Mouse (Mus musculus) small intestine, adult 2 months (tissue): ENCODE measurements at regions not wholly inside any gene's neighbourhood (a gene's known extent, or its start where the extent isn't known, plus 50 kb on each side); places are given as distances from the start of the nearest gene placed in this dataset.

Experiments used
- CTCF ChIP-seq: fragments of 200-500 bp; IDR thresholded peaks from 2 replicates; pipeline ENCODE4 v1.5.1; 2012; ENCODE audit warnings: low read depth, mild to moderate bottlenecking, control low read depth, inconsistent platforms, low read length, moderate library complexity, mixed read lengths; ENCODE audit not compliant: insufficient replicate concordance, insufficient read length; ENCODE audit errors: extremely low read depth
- POLR2A ChIP-seq: fragments of 200-500 bp; IDR thresholded peaks from 2 replicates; pipeline ENCODE4 v1.6.1; 2012; ENCODE audit warnings: low read depth, mild to moderate bottlenecking, control low read depth, inconsistent platforms, low read length, moderate library complexity

- no peak for TF ChIP-seq POLR2A
- TF ChIP-seq CTCF = no peak
Measured at GRCm38 (mm10) chr2:30659836-30660612, 65.2 kb downstream of the Cstad start.
